Mouse (Mus musculus): ENCODE measurements around the gene Ankrd31.
"Not testable (repeated sequence)": the region's sequence is repeated elsewhere in the genome, so short reads cannot be mapped to it uniquely, and the experiment has no call there.

The Ankrd31 gene

GRCm38 (mm10) chr13:96855191-96855590 is 107.1 kb downstream of the Ankrd31 start:
- DNase-seq (ENCODE audit: low read depth, low spot score): peak; percentile 81

- DNase-seq (ENCODE audit: low read depth, low spot score): no peak
Observed at GRCm38 (mm10) chr13:96859161-96859560, 111.1 kb downstream of the Ankrd31 start.

- DNase-seq (ENCODE audit: low read depth, low spot score): no peak
Observed at GRCm38 (mm10) chr13:96870742-96871141, 122.7 kb downstream of the Ankrd31 start.

DNA sequence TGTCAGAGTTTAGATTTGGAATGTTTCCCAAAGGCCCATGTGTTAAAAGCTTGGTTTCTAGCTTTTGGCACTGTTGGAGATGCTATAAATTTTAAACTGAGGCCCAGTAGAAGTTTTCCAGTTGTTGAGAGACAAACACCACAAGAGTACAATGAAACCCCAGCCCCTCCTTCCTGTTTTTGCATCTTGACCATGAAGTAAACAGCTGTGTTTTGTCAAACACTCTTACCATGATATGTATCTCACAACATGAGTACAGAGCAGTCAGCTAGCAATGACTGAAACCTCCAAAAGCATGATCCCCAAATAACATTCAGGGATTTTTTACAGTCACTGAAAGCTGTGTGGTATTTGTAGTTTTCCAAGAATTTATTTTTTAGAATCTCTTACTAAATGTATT is 126.0 kb downstream of the Ankrd31 start:
- DNase-seq (ENCODE audit: low read depth, low spot score): no peak

- DNase-seq (ENCODE audit: low read depth, low spot score): no peak
Observed at GRCm38 (mm10) chr13:96878220-96879057, 130.4 kb downstream of the Ankrd31 start.

GRCm38 (mm10) chr13:96884534-96884933 is 136.5 kb downstream of the Ankrd31 start:
- DNase-seq (ENCODE audit: low read depth, low spot score): no peak

- DNase-seq (ENCODE audit: low read depth, low spot score): no peak
Observed at GRCm38 (mm10) chr13:96889985-96890384, 141.9 kb downstream of the Ankrd31 start.

DNA sequence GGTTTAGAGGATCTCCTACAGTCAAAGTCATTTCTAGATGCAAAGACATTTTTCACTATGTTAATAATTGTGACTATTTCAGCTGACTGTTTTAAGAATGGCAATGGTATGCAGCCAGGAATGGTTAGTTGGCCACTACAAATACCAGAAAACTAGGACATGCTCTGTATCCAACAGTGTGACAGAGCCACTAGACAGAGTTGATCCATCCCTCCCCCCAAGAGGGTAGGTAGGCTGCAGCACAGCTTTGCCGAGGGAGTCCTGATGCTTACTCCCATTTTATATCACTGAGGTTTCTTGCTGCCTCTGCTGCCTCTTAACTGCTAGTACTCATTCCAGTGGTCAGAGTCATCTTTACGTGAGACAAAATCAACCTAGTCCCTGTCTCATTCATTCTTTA is 147.1 kb downstream of the Ankrd31 start:
- no peak for DNase-seq (ENCODE audit: low read depth, low spot score)

DNA sequence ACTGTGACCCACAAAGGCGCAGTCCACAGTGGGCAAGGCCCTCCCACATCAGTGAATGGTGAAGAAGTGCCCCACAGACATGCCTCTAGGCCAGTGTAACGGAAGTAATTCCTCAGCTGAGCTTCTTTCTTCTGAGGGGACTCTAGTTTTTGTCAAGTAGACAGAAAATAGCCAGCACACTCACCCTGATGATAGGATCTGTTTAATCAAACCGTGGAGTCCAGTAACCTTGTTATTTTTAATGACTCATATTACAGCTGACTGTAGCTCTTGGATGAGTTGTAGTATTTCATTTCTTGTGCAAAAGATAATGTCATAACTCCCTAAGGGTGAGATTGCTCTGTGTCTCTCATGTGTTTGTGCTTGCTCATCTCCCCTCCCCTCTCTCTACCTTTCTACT is 158.6 kb downstream of the Ankrd31 start:
- DNase-seq (ENCODE audit: low read depth, low spot score): no peak

DNA sequence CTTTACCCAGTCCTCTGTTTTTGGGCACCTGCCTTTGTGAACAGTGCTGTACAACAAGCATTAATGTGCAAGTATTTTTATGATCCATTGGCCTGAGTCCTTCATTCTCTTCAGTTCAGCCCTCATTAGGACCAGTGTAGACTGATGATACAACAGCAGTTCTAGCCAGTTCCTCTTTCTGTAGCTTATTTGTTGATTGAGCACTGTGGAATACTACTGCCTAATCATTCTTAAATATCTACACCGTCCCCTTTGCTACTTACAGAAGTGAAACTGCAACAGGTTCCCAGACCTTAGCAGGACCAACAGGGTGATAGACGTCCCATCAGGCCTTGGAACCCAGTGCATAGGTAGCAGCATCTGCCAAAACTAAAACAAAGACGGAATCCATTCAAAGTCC is 163.1 kb downstream of the Ankrd31 start:
- DNase-seq (ENCODE audit: low read depth, low spot score): no peak

- not testable (repeated sequence) for DNase-seq (ENCODE audit: low read depth, low spot score)
Observed at GRCm38 (mm10) chr13:96923134-96923533, 175.1 kb downstream of the Ankrd31 start.

- DNase-seq (ENCODE audit: low read depth, low spot score): peak; percentile 34
Observed at GRCm38 (mm10) chr13:96923999-96924961, 176.2 kb downstream of the Ankrd31 start, which contains the start of gene Gcnt4. Gene Gcnt4 (plus strand): TSS chr13:96924689.

- peak; percentile 35 for DNase-seq (ENCODE audit: low read depth, low spot score)
Observed at GRCm38 (mm10) chr13:96924985-96925745, 177.1 kb downstream of the Ankrd31 start.

- DNase-seq (ENCODE audit: low read depth, low spot score): no peak
Observed at GRCm38 (mm10) chr13:96925991-96926725, 178.1 kb downstream of the Ankrd31 start.

DNA sequence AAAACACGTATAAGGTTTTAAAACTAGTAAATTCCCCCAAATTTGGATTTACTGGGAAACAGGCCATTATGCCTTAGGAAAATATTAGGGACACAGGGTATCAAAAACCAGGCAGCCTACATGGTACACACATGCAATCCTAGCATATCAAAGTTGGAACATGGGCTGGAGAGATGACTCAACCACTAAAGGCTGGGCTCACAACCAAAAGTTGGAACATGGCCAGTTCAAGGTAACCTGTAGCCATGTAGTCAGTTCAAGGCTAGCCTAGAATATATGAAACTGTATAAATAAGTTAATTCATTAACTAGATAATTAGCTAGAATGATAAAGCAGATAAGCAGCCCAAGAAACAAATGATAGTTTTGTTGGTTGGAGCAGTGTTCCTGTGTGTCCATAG is 179.7 kb downstream of the Ankrd31 start:
- no peak for DNase-seq (ENCODE audit: low read depth, low spot score)

DNA sequence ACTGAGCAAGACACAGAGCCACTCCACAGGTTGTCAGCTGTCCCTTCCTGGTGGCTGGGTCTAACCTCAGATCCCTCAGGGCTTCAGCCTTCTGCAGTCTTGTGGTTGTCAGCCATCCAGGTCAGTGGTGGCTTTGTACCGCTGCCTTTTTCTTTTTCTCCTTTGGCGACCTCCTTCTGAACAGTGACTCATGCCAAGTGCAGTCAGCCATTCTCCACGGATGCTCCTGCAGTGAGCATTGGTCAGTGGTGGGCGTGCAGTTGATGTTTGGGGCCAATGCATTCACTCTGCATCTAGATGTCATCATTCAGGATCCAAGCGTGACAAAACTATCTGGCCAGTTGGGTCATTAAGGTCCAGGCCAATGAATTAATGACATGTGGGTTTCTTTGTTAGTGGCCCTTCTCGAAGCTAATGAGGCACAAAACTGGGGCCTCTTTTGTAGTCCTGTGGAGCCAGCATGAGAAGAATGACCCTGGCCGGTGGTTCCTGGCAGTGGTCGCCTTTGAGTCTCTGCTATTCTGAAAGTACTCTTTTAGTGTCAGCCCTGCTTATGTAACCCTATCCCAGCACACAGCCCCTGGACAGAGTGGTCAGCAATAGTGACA is 180.5 kb downstream of the Ankrd31 start:
- DNase-seq (ENCODE audit: low read depth, low spot score): no peak

- no peak for DNase-seq (ENCODE audit: low read depth, low spot score)
Observed at GRCm38 (mm10) chr13:96932745-96933144, 184.7 kb downstream of the Ankrd31 start.

- no peak for DNase-seq (ENCODE audit: low read depth, low spot score)
Observed at GRCm38 (mm10) chr13:96933367-96933766, 185.3 kb downstream of the Ankrd31 start.

GRCm38 (mm10) chr13:96936173-96936777 is 188.2 kb downstream of the Ankrd31 start:
- DNase-seq (ENCODE audit: low read depth, low spot score): no peak

DNA sequence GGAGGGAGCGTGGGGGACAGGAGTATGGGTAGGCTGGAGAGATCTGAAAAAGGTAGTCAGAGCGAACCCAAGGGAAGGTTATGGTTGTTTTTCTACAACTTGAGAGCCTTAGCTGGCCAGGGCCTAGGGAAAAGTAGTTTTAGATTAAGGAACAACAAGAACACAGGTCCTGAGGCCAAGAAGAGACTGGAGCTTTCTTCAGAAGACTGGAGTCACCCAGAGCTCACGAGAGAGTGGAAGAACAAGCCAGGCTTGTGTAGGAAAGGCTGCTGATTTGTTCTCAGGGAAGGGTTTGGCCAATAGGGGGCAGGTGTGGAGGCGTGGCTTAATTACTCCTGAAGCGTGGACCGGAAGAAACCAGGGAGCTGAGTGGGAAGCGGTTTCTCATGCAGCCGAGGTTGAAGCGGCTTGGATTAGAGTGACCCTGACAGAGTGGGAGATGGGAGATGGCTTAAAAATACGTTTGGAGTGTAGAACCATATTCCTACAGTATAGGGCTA is 189.0 kb downstream of the Ankrd31 start:
- no peak for DNase-seq (ENCODE audit: low read depth, low spot score)
